Mouse (Mus musculus) liver, embryonic 12.5 days (tissue): ENCODE measurements at regions not wholly inside any gene's neighbourhood (a gene's known extent, or its start where the extent isn't known, plus 50 kb on each side); places are given as distances from the start of the nearest gene placed in this dataset.

Experiments
- ATAC-seq: fragments of 200-750 bp; cut with Nextera tagmentation; 2 replicates; pipeline ENCODE4 v1.8.0; 2017; ENCODE audit warnings: moderate number of reproducible peaks, mild to moderate bottlenecking, moderate library complexity
- H3K27ac ChIP-seq: fragments of 300-500 bp; sonication (generic); 2 replicates; pipeline ENCODE4 v1.5.1; 2016; ENCODE audit warnings: mild to moderate bottlenecking
- H3K27me3 ChIP-seq: fragments of 300-500 bp; sonication (generic); replicated peaks from 2 replicates; pipeline ENCODE4 v1.6.1; 2016; ENCODE audit warnings: mild to moderate bottlenecking, moderate library complexity
- H3K36me3 ChIP-seq: fragments of 300-500 bp; sonication (generic); 2 replicates; pipeline ENCODE4 v1.6.1; 2016; ENCODE audit warnings: mild to moderate bottlenecking, moderate library complexity
- H3K4me1 ChIP-seq: fragments of 300-500 bp; sonication (generic); 2 replicates; pipeline ENCODE4 v1.6.1; 2016
- H3K4me2 ChIP-seq: fragments of 300-500 bp; sonication (generic); 2 replicates; pipeline ENCODE4 v1.6.1; 2016; ENCODE audit warnings: mild to moderate bottlenecking, moderate library complexity
- H3K4me3 ChIP-seq: fragments of 300-500 bp; sonication (generic); 2 replicates; pipeline ENCODE4 v1.5.1; 2016; ENCODE audit warnings: mild to moderate bottlenecking, moderate library complexity
- H3K9ac ChIP-seq: fragments of 300-500 bp; sonication (generic); 2 replicates; pipeline ENCODE4 v1.6.1; 2016; ENCODE audit warnings: mild to moderate bottlenecking, moderate library complexity
- H3K9me3 ChIP-seq: fragments of 300-500 bp; sonication (generic); replicated peaks from 2 replicates; pipeline ENCODE4 v1.6.1; 2016; ENCODE audit warnings: mild to moderate bottlenecking, moderate library complexity
- WGBS: fragments of 180-500 bp; shearing (Covaris S2); methylation state at CpG from one replicate; pipeline ENCODE4 v1.1.7; 2016; ENCODE audit not compliant: insufficient replicate concordance; 5-methylcytosine and 5-hydroxymethylcytosine counted together

GRCm38 (mm10) chr4:81096581-81096980, 186.1 kb downstream of the Lurap1l start:
- no peaks in the 10 kb centered on the region for H3K4me1 ChIP-seq
- no peak overlapping the region for H3K4me3 ChIP-seq
- no peaks in the 10 kb centered on the region for H3K27me3 ChIP-seq
- H3K27ac ChIP-seq, result no peak overlapping the region
- H3K4me2 ChIP-seq, result no peak overlapping the region
- no peak for ATAC-seq
- H3K9me3 ChIP-seq, result no peaks in the 10 kb centered on the region
- H3K36me3 ChIP-seq, result no peaks in the 10 kb centered on the region
- no peak overlapping the region for H3K9ac ChIP-seq

DNA sequence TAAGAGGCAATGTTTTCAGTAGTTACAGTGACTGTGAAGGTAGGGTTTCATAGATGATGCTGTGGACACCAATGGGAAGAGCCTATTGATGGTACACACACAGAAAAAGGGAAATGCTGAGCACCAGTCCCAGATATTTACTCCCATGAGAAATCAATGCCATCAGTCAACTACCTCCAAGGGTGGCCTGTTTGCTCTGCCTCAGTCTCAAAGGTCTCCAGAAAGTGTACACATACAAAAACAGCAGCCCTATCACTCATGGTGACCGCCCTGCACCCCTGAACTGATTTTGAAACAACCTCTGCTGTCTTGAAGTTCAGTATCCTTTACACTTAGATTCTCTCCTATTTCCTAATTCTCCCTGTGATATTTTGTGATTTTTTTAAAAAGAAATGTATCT, 187.2 kb downstream of the Lurap1l start:
- H3K4me2 ChIP-seq, result no peak overlapping the region
- no peak overlapping the region for H3K9ac ChIP-seq
- H3K36me3 ChIP-seq, result no peaks in the 10 kb centered on the region
- no peaks in the 10 kb centered on the region for H3K9me3 ChIP-seq
- no peak overlapping the region for H3K4me3 ChIP-seq
- no peaks in the 10 kb centered on the region for H3K4me1 ChIP-seq
- no peak overlapping the region for H3K27ac ChIP-seq
- ATAC-seq, result peak; percentile 44; the same call in 1 of the 2 replicates
- 61% methylated on average over 1 of the region's 1 CpGs for WGBS
- no peaks in the 10 kb centered on the region for H3K27me3 ChIP-seq

- ATAC-seq, result no peak
- WGBS, result 68% methylated on average over 2 of the region's 2 CpGs
- Histone ChIP-seq H3K27ac (no peak overlapping the region), H3K9me3 (no peaks in the 10 kb centered on the region), H3K36me3 (no peaks in the 10 kb centered on the region), H3K27me3 (no peaks in the 10 kb centered on the region), H3K4me3 (no peak overlapping the region), H3K4me1 (no peaks in the 10 kb centered on the region), H3K4me2 (no peak overlapping the region), H3K9ac (no peak overlapping the region)
These were observed 190.6 kb downstream of the Lurap1l start for GRCm38 (mm10) chr4:81101049-81101448.

GRCm38 (mm10) chr4:81111307-81111706, 200.9 kb downstream of the Lurap1l start:
- no peak for ATAC-seq
- Histone ChIP-seq H3K4me3 (no peak overlapping the region), H3K36me3 (no peaks in the 10 kb centered on the region), H3K4me1 (no peaks in the 10 kb centered on the region), H3K27me3 (no peaks in the 10 kb centered on the region), H3K9ac (no peak overlapping the region), H3K4me2 (no peak overlapping the region), H3K27ac (no peak overlapping the region), H3K9me3 (no peaks in the 10 kb centered on the region)
- 46% methylated on average over 3 of the region's 3 CpGs for WGBS

- no peak for ATAC-seq
- H3K4me1 ChIP-seq, result no peaks in the 10 kb centered on the region
- H3K27ac ChIP-seq, result no peak overlapping the region
- H3K4me2 ChIP-seq, result no peak overlapping the region
- H3K9me3 ChIP-seq, result no peaks in the 10 kb centered on the region
- 73% methylated on average over 7 of the region's 7 CpGs for WGBS
- no peaks in the 10 kb centered on the region for H3K27me3 ChIP-seq
- no peak overlapping the region for H3K4me3 ChIP-seq
- no peaks in the 10 kb centered on the region for H3K36me3 ChIP-seq
- H3K9ac ChIP-seq, result no peak overlapping the region
These were observed 206.0 kb downstream of the Lurap1l start for GRCm38 (mm10) chr4:81116411-81116810.

DNA sequence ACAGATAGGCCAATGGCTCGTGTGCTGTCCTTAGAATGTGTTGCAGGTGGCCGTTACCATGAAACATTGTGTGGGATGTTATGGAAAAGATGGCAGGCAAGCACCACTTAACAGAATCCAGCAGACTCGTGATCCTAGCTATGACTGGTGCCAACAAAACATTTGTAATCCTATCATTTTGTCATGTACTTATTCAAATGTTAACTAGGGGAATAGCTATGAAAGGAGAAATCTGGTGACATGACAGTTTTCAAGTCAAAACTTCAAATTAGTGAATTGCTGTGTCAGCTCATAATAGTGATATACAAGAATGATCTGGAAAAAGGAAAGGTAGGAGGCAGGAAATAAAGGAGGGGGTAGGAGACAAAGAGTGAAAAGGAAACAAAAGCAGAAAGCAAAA, 213.7 kb downstream of the Lurap1l start:
- H3K4me2 ChIP-seq, result no peak overlapping the region
- ATAC-seq, result no peak
- H3K4me1 ChIP-seq, result no peaks in the 10 kb centered on the region
- H3K27ac ChIP-seq, result no peak overlapping the region
- H3K4me3 ChIP-seq, result no peak overlapping the region
- no peak overlapping the region for H3K9ac ChIP-seq
- no peaks in the 10 kb centered on the region for H3K36me3 ChIP-seq
- no peaks in the 10 kb centered on the region for H3K9me3 ChIP-seq
- WGBS, result 51% methylated on average over 3 of the region's 3 CpGs
- no peaks in the 10 kb centered on the region for H3K27me3 ChIP-seq

DNA sequence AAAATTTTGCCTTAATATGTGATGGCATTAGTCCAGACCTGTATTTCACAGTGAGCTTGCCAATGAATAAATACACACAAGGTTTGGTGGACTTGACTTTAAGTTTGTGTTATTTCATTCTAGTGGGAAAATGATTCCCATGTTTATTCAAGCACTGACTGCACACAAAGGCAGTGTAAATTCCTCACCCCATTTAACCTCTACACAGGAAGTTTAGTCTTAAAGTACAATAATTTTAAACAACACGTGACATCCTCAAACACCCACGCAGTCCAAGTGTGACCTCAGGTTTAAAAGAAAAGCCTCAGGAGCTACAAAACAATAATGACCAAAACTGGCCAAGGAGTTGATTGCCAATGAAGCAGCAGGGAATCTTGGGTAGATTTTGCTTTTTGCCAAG, 219.4 kb downstream of the Lurap1l start:
- H3K4me2 ChIP-seq, result no peak overlapping the region
- no peak overlapping the region for H3K9ac ChIP-seq
- H3K36me3 ChIP-seq, result no peaks in the 10 kb centered on the region
- H3K4me1 ChIP-seq, result no peaks in the 10 kb centered on the region
- 47% methylated on average over 2 of the region's 2 CpGs for WGBS
- ATAC-seq, result no peak
- no peaks in the 10 kb centered on the region for H3K9me3 ChIP-seq
- no peaks in the 10 kb centered on the region for H3K27me3 ChIP-seq
- no peak overlapping the region for H3K27ac ChIP-seq
- H3K4me3 ChIP-seq, result no peak overlapping the region

- Histone ChIP-seq H3K4me1 (no peaks in the 10 kb centered on the region), H3K9me3 (no peaks in the 10 kb centered on the region), H3K36me3 (no peaks in the 10 kb centered on the region), H3K9ac (no peak overlapping the region), H3K27me3 (no peaks in the 10 kb centered on the region), H3K27ac (no peak overlapping the region), H3K4me2 (no peak overlapping the region), H3K4me3 (no peak overlapping the region)
- ATAC-seq, result no peak
- WGBS, result 52% methylated on average over 2 of the region's 2 CpGs
These were observed 262.7 kb downstream of the Lurap1l start for GRCm38 (mm10) chr4:81173111-81173510.

DNA sequence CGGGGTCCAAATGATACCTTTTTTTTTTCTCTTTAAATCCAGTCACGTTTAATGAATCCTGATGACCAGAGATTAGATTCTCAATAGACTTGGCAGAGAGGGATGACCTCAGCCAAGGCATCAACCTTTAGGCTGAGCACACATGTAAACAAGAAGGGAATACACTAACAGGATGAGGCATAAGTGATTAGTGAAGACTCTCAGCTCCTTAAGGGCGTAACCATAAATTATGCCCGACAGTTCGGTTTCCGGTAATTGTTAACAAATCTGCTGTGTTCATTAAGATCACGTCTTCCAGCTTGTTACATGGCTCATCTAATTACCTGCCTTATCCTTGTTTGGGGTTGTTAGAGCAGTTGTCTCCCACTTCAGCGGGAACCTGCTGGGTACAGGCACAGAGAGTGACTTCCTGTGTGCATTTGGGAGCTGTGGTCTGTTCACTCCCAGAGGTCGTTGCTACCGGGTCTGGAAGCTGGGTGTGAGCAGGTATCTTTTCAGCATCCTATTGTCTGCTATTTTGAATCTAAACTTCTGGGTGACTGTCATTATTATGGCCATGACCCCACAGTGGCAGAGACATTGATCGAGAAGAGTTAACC, 265.1 kb downstream of the Mpdz start:
- Histone ChIP-seq H3K4me1 (no peaks in the 10 kb centered on the region), H3K9ac (no peak overlapping the region), H3K4me2 (no peak overlapping the region), H3K27me3 (no peaks in the 10 kb centered on the region), H3K9me3 (no peaks in the 10 kb centered on the region), H3K4me3 (no peak overlapping the region), H3K36me3 (no peaks in the 10 kb centered on the region), H3K27ac (no peak overlapping the region)
- 39% methylated on average over 11 of the region's 11 CpGs for WGBS
- no peak for ATAC-seq

GRCm38 (mm10) chr4:81178047-81178781, 264.4 kb downstream of the Mpdz start:
- 58% methylated on average over 14 of the region's 14 CpGs for WGBS
- H3K4me2 ChIP-seq, result no peak overlapping the region
- no peaks in the 10 kb centered on the region for H3K9me3 ChIP-seq
- H3K4me1 ChIP-seq, result no peaks in the 10 kb centered on the region
- H3K4me3 ChIP-seq, result no peak overlapping the region
- ATAC-seq, result no peak
- no peaks in the 10 kb centered on the region for H3K36me3 ChIP-seq
- H3K27me3 ChIP-seq, result no peaks in the 10 kb centered on the region
- no peak overlapping the region for H3K27ac ChIP-seq
- no peak overlapping the region for H3K9ac ChIP-seq

GRCm38 (mm10) chr4:81178782-81179135, 263.9 kb downstream of the Mpdz start:
- Histone ChIP-seq H3K36me3 (no peaks in the 10 kb centered on the region), H3K4me3 (no peak overlapping the region), H3K4me2 (no peak overlapping the region), H3K4me1 (no peaks in the 10 kb centered on the region), H3K27me3 (no peaks in the 10 kb centered on the region), H3K9me3 (no peaks in the 10 kb centered on the region), H3K9ac (no peak overlapping the region), H3K27ac (no peak overlapping the region)
- WGBS, result 2% methylated on average over 12 of the region's 12 CpGs
- no peak for ATAC-seq

DNA sequence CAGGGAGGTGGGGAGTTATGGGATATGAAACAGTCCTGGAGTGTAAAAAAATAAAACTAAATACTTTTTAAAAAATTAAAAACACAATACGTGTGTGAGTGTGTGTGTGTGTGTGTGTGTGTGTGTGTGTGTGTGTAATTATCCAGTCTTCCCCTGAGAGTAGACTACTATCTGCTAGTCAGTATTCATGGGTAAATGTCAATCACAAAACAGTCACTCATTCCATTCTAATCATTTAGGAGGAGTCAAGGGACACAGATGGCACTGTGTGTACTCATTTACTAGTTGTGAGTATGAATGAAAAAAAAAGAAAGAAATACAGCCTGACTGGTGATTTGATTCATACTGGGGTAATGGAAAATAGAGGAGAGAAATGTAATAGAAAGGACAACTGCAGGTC, 226.5 kb downstream of the Mpdz start:
- H3K9me3 ChIP-seq, result no peaks in the 10 kb centered on the region
- H3K4me1 ChIP-seq, result no peaks in the 10 kb centered on the region
- no peak overlapping the region for H3K9ac ChIP-seq
- no peak overlapping the region for H3K4me2 ChIP-seq
- H3K27ac ChIP-seq, result no peak overlapping the region
- no peaks in the 10 kb centered on the region for H3K36me3 ChIP-seq
- no peaks in the 10 kb centered on the region for H3K27me3 ChIP-seq
- ATAC-seq, result no peak
- H3K4me3 ChIP-seq, result no peak overlapping the region
- 68% methylated on average over 1 of the region's 1 CpGs for WGBS

- Histone ChIP-seq H3K4me2 (no peak overlapping the region), H3K27me3 (no peaks in the 10 kb centered on the region), H3K4me3 (no peak overlapping the region), H3K9me3 (no peaks in the 10 kb centered on the region), H3K36me3 (no peaks in the 10 kb centered on the region), H3K4me1 (no peaks in the 10 kb centered on the region), H3K27ac (no peak overlapping the region), H3K9ac (no peak overlapping the region)
- ATAC-seq, result no peak
- 69% methylated on average over 11 of the region's 11 CpGs for WGBS
These were observed 224.6 kb downstream of the Mpdz start for GRCm38 (mm10) chr4:81217979-81218378.
